Mouse (Mus musculus): ENCODE measurements around the gene Ccdc33.

DNA sequence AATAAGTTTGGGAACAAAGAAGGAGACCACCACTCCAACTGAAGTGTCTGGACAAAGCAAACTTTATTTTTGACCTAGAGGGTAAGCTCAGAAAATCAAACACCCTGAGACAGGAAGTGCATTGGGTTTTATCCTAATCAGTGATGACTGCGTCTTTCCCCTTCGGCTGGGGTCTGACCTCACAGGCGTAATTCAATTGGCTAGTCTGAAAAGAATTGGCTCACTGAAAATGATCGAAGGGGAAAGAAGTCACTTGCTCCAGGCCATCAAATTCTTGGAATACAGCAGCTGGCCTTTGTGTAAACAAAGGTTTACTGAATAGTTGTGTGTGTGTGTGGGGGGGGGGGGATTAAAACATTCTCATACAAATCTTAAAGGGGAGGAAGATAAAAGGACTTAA lies 7.2 kb upstream of the Ccdc33 start:
- TF ChIP-seq EP300 (IDR thresholded peaks at IDR 0.05; ENCODE audit: low read depth): no peak
- no peak for TF ChIP-seq CTCF (IDR thresholded peaks at IDR 0.05; ENCODE audit: low read depth)

All from heart, postnatal 0 days (tissue).